Mouse (Mus musculus): Measurements from ENCODE around the gene Pycard.
A peak's percentile ranks its signal among the peaks of the same experiment; 100 is the strongest.
"Not testable (repeated sequence)": the region's sequence is repeated elsewhere in the genome, so short reads cannot be mapped to it uniquely, and the experiment has no call there.

The Pycard gene

DNA sequence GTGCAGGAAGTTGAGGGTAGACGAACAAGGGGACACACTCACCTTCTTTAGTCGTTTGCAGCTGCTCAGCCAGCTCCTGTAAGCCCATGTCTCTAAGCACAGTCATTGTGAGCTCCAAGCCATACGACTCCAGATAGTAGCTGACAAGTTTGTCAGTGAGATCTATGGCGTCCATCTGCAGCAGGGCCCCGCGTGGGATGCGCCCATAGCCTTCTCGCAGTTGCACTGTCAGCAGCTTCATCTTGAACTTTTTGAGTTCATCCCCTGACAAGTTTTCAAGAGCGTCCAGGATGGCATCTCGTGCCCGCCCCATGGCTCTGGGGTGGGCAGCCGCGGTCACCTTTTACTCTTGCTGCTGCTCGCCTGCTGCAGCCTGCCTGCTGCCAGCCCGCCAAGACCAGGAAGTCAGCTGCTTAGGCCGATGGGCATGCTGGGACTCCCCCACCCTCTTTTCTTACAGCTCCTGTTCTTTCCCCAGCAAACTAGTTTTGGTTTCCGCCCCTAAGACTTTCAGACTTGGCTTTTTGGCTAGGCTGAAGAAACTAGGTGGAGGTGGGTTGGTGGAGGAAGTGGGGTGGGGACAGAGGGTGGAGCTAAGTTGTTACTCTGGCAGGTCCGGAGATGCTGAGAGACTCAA is at the start of gene Pycard:
Pycard (minus strand) TSS at position 527 of the 637 bp plus-strand sequence.
- DNase-seq (ENCODE audit: low spot score): peak; percentile 26

DNA sequence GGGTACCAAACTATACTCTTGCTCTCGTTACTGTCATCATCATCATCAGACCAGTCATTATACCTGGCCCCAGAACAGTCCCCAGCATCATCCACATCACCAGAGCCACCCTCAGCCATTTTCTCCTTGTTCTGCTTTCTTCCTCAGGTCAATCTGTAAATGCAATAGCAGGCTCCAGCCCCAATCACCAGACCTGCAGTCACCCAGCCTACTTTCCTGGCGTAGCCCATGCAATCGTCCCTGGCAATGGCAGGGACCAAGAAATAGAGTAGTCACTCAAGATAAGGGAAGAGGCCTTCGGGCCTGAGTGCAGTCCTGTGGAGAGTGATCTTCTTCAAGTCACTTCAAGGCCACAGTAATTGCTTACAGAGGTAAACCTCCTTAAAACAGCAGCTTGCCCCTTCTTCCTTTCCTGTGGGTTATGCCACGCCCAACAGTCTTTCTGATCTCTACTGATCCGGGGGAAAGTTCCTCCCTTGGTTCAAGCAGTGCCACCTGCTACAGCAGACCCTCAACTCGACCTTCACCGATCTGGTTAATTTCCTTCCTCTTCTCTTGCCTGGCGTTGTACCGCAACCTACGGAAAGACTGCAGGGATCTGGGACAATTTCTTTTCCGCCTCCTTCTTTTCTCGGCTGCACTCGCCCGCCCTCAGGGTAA is 48.6 kb upstream of the Pycard start:
- not testable (repeated sequence) for DNase-seq (ENCODE audit: low spot score)

DNA sequence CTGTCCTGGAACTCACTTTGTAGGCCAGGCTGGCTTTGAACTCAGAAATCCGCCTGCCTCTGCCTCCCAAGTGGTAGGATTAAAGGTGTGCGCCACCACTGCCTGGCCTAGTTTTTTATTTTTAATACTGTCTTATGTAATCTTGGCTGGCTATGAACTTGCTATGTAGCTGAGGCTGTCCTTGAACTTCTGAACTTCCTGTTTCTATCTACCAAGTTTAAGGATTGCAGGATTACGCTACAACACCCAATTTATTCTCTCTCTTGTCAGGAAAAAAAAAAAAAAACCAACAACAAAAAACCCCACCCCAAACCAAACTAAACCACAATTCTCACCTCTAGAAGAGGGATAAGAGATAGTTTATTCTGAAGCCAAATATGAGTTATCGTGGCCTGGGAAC is 39.9 kb upstream of the Pycard start:
- DNase-seq (ENCODE audit: low spot score): no peak

DNA sequence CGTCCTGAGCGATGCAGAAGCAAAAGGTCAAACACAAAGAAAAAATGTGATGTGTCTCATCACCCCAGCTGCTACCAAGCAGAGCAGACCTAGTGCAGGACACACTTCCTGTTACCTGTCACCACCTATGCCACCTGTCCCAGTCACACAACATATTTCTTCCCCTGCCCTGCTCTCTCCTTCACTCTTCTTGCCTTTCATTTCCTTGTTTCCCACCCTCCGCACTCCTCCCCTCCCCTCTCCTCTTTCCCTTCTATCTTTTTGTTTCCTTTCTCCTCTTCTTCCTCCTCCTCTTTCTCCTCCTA is 39.3 kb upstream of the Pycard start:
- no peak for DNase-seq (ENCODE audit: low spot score)

DNA sequence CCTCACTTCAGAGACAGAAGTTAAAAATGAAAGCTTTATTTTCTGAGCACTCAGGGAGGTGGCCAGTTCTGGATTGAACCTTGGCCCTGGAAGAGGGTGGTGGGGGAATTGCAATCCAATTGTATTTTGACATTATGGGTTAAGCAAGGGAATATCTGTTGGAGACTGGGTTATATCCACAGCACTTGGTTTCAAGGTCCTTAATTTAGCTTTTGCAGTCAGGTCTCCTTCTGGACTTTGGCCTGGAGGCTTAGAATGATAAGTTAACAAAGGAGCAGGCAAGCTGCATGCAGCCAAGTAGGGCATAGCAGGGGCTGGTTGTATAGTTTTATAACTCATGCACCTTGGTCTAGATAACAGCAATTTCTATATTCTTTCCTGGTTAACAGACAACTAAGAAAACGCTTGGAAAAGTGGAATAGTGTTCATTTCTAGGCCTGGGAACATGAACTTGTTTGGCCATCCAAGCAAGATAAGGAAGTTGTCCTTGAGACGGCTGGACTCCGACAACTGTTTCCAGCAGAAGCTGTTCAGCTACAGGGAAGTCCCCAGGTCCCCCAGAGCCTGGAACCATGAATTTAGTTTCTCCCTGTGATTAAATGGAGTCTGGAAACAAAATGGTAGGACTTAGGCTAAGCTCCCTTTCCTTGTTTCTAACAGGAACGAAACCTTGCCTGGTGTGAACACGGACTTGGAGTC is 38.8 kb upstream of the Pycard start:
- no peak for DNase-seq (ENCODE audit: low spot score)

DNA sequence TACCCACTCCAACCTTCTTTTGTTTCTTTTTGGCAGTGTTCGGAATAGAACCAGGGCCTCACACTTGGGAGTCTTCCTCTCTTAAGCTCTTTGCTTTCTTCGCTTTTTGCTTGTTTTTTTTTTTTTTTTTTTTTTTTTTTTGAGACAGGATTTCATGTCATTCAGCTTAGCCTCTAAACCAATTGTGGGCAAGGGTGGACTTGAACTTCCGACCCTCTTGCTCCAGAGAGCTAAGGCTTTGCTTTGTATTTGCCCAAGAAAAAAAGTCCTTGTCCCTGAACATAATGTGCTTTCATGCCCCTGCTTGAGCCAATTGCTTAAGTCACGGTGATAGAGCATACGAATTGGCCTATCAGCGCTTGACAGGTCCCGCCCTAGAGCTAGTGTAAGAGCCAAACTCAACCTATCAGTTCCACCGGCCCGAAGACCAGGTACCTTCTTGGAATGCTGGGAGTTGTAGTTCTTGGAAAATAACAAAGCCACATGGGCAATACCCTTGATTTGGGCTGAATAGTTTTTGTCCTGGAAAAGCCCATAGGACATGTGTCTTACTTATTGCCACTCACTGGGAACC is 37.8 kb upstream of the Pycard start:
- DNase-seq (ENCODE audit: low spot score): peak; percentile 70

DNA sequence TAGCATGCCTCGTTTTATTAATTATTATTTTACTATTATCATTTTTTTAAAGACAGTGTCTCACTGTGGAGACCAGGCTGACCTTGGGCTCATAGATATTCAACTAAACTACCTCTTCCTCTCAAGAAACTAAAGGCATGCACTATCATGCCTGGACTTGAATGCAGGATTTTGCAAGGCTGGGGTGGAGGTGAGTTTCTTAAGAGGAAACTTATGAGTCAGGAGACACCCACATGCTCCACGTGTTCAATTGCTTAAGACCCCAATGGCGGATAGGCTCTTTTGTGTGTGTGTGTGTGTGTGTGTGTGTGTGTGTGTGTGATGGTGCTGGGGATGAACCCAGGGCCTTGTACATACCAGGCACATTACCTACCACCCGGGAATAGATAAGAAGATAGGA is 31.7 kb upstream of the Pycard start:
- DNase-seq (ENCODE audit: low spot score): no peak

DNA sequence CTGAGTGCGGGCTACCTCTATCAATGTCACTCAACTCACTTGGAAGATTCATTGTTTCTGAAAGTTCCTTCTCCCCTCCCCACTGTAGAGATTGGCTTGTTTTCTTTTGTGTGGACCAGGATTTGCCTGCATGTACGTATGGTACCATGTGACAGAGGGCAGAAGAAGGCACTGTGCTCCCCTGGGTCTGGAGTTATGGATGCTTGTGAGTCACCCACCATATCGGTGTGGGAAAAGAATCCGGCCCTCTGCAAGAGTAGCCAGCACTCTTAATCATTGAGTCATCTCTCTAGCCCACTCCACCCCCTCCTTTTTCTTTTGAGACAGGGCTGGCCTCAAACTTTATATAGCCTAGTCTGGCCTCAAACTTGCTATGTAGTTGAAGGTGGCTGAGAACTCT is 31.3 kb upstream of the Pycard start:
- no peak for DNase-seq (ENCODE audit: low spot score)

DNA sequence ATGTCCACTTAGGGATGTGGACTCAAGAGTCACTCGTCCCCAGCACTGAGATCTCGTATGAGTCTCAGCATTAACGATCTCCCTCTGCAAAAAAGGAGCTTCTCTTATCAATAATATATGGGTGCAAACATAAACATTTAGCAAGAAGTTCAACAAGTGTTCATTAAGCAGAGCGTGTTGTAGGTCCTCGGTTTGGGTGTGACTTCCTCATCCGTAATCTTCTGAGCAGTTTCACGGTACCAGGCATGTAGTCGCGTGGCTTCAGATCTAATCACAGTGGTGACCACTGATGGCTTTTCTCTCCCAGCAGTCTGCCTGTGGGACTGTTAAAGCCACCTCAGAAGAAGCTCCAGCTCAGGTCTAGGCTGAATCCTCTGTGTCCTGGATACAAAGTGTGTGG is 30.7 kb upstream of the Pycard start:
- DNase-seq (ENCODE audit: low spot score): no peak

DNA sequence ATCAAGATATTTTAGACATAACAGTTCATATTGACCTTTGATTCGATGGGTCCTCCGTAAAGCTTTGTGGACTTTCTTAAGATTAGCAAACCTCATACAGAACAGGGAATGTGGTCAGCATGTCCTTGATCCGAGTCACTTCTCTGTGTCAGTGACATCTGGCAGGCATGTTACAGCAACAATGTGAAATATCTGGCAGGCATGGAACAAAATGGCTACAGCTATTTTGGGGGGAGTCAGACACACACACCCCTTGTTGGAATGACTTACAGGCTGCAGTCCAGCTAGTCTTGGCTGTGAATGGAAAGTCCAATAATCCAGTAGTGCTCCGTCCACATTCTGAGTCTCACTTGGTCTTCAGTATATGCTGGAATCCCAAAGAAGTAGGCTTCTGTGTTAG is 29.9 kb upstream of the Pycard start:
- no peak for DNase-seq (ENCODE audit: low spot score)

DNA sequence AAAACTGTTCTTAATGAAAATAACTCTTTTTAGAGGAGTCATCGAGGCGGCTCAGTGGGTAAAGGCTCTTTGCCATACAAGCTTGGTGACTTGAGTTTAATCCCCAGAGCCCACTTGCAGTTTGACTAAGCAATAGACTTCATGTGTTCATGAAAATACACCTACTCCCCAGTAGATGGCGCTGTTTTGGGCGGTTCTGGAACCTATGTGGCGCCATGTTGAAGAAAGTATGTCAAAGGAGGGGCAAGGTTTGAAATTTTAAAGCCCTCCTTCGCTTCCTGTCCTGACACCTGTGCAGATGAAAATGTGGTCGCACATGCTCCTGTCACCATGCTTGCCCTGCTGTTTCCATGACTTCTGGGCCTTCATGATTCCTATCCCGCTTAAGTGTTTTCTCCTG is 29.3 kb upstream of the Pycard start:
- peak; percentile 22 for DNase-seq (ENCODE audit: low spot score)

DNA sequence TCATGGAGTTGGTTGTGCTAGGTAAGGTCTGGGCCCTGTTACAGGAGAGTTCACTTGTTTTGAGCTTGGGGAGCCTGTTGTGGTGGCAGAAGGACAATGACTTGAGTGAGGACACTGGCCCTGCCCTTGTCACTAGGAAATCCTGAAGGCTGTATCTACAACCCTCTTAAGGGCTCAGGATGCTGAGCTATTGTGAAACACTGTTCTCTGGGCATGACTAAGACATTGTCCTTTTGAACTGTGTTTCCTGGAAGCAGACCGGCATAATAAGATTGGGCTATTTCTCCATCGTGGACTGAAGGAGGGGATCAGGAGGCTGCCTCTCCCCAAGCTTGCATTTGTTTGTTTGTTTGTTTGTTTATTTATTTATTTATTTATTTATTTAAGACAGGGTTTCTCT is 25.5 kb upstream of the Pycard start:
- no peak for DNase-seq (ENCODE audit: low spot score)

DNA sequence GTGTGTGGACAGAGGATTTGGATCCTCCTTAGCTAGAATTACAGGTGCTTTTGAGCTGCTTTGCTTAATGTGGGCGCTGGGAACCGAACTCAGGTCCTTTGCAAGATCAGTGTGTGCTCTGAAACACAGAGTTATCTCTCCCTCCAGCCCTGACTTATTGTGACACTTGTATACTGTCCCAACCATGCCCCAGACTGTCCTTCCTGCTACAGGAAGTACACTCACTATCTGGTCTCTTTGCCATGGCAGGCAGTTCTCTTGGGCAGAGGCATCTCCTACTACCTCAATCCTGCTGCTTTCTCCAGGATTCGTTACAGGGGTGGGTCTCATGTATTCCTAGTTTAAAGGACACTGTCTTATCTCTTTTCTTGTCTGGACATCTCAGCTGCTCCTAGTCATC is 24.6 kb upstream of the Pycard start:
- no peak for DNase-seq (ENCODE audit: low spot score)

DNA sequence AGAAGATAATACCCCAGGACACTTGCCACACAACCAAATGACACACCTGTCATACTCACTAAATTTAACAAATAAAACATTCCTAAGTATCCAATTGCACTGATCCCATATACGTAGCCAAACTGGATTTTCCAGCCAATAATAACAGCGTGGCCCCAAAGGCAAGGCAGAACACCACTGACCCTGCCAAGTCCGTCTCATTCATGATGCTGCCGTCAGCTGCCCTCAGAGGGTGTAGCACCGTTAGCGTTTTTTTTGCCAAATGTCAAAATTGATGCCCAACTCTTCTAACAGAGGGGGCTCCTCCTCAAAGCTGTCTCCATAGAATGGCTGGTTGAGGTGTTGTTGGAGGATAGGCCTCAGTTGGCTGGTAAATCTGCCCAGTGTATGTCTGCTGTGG is 23.0 kb upstream of the Pycard start:
- DNase-seq (ENCODE audit: low spot score): no peak

DNA sequence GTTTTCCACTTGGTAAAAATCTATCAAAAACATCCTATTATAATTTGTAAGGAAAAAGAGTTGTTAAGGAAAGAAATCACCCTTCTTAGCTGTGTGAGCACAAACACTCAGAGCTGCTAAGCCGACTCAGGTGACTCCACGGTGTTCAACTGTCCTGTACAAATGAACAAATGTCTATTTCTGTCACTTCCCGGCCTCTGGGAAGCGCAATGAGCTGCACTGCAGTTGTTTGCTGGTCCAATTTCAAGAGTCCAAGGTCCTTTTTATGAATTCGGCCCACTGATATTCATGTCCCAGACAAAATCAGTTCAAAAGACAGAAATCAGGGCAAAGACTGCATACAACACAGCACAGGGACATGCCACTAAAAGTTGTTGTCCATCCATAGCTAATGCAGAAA is 22.5 kb upstream of the Pycard start:
- not testable (repeated sequence) for DNase-seq (ENCODE audit: low spot score)

DNA sequence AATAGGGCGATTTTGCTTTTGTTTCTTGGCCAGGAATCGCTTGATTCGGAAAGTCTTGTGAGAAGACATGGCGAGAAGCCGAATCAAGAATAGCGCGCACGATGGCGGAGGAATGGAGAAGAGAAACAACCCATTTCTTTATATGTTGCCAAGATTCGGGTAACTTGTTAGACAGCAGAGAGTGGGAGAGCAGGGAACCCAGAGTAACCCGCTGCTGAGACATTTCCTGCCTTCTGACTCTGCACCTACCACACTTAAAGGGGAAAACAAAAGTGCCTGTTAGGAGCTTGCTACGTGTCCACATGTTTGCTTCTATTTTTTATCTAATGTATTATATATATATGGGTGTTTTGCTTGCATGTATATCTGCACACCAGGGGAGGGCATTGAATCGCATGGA is 19.4 kb upstream of the Pycard start:
- no peak for DNase-seq (ENCODE audit: low spot score)

DNA sequence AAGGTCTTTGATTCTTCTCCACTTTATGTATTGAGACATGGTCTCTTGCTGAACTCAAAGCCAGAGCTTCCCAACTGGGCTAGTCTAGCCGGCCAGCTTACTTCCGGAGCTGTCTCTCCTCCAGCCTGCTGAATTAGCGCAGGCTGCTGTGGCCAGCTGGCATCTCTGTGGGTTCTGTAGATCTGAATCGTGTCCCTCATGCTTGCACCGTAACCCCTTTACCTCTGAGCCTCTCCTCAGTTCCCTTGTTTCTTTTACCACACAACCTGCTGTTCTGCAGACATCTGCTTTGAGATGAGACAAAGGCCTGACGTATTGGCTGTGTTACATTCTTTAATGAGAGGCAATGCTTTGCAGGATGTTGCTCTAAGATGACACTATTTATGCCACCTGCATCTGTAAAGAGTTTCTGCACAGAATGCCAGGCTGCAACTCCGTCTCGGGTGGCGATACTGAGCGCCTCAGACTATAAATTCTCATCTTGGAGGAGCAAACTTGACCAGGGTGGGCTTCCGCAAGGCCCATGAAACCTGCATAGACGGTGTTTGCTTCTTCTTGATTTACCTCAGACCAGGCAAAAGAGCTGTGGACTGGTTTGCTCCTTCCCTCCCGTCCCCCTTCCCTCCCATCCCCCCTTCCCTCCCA is 18.6 kb upstream of the Pycard start:
- DNase-seq (ENCODE audit: low spot score): no peak

DNA sequence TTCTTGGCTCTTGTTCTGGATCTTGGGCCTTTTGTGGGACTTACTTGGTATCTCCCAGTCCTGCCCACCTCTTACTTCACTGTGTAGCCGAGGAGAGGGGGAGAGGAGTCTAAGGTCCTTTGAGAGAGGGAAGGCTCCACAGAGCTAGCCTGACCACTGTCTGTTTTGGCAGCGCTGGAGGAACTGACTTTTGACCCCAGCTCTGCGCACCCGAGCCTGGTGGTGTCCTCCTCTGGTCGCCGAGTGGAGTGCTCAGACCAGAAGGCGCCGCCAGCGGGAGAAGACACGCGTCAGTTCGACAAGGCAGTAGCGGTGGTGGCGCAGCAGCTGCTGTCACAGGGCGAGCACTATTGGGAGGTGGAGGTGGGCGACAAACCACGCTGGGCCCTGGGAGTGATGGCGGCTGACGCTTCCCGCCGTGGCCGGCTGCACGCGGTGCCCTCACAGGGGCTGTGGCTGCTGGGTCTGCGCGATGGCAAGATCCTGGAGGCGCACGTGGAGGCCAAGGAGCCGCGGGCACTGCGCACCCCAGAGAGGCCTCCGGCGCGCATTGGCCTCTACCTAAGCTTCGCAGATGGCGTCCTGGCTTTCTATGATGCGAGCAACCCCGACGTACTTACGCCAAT is 16.2 kb upstream of the Pycard start:
- DNase-seq (ENCODE audit: low spot score): peak; percentile 15

DNA sequence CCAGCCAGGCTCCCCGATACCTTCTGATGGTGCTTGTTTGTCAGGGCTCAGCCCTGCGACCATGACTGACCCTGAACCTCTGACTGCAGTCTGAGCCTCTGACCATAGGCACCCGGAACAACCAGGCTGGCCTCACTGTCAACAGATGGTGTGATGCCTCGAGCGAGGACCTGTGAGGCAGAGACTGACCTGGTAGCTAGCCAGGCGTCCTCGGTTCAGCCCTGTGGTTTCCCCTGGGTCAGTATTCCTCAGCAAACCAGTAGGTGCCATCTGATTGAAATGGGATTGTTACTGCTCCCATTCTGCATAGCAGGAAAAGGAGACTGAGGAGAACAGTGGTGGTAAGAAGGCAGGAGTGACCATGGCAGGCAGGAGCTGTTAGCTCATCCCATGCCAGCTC is 12.5 kb upstream of the Pycard start:
- no peak for DNase-seq (ENCODE audit: low spot score)

DNA sequence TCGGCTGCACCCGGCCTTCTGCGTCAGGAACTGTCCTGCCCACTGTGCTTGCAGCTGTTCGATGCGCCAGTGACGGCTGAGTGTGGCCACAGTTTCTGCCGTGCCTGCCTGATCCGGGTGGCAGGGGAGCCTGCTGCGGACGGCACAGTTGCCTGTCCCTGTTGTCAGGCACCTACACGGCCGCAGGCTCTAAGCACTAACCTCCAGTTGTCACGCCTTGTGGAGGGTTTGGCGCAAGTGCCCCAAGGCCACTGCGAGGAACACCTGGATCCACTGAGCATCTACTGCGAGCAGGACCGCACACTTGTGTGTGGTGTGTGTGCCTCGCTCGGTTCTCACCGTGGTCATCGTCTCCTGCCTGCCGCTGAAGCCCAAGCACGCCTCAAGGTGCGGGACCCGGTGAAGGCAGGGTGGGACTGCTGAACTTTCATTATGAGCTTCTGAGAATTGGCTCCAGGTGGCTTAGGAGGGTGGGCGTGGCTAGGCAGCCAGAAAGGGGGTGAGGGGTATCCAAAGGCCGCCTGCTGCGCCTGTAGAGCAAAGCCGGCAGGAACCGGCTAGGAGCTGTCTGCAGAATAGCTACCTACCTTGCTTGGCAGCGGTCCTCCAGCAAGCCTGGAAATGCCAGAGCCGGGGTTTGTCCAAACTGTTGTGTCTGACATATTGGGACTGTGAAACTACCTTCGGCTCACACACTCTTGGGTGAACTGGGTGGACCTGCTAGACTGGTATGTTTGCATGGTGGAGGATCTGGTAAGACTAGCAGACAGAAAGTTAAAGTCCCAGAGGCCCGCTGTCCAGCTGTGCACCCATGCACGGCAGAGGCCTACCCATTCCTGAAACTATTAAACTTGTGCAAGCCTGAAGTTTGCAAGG is 11.1 kb upstream of the Pycard start:
- peak; percentile 45 for DNase-seq (ENCODE audit: low spot score)

DNA sequence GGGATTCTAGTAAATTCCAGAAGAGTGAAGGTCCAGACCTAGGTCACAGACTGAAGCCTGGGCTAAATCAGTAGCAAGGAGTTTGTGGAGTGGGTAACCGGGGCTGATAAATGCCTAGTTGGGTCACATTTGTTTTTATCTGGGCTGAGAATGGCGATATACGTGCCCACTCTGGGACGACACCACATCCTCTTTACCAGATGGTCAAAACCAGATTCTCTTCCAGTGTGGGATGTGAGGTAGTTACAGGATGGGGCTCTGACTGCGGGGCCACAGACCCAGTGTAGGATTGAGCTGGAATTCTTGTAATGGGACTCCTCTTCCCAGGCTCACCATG is 10.5 kb upstream of the Pycard start:
- no peak for DNase-seq (ENCODE audit: low spot score)

DNA sequence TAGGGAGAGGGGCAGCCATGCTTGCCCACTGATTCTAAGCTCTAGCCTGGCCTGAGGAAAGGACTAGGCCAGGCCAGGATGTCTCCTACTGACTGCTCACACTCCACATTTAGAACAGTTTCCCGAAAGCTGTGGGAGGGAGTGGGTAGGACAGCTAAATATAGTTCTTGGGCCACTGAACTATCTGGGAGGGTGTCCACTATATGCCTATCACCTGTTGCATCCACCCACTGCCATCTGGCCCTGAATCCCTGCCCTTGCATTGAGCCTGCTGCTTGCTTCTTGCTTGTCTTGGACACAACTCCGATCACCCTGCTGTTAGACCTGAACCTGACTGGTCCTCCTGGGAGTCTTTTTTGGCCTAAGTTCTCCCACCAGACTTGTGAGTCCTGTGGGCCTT is 10.0 kb upstream of the Pycard start, which contains the start of gene Trim72:
Trim72 (plus strand) TSS at position 262 of the 400 bp plus-strand sequence.
- no peak for DNase-seq (ENCODE audit: low spot score)

Measured in embryo, embryonic 10.5 days (tissue).